Mouse (Mus musculus): ENCODE measurements around the gene Fgf7. TPM values are rescaled to one million over a fixed set of nuclear protein-coding genes. Genes with fewer than 3 reads are reported as not detected.

Gene Fgf7
- polyA plus RNA-seq, 1 experiment from 2014 or later: 0.18 TPM

DNA sequence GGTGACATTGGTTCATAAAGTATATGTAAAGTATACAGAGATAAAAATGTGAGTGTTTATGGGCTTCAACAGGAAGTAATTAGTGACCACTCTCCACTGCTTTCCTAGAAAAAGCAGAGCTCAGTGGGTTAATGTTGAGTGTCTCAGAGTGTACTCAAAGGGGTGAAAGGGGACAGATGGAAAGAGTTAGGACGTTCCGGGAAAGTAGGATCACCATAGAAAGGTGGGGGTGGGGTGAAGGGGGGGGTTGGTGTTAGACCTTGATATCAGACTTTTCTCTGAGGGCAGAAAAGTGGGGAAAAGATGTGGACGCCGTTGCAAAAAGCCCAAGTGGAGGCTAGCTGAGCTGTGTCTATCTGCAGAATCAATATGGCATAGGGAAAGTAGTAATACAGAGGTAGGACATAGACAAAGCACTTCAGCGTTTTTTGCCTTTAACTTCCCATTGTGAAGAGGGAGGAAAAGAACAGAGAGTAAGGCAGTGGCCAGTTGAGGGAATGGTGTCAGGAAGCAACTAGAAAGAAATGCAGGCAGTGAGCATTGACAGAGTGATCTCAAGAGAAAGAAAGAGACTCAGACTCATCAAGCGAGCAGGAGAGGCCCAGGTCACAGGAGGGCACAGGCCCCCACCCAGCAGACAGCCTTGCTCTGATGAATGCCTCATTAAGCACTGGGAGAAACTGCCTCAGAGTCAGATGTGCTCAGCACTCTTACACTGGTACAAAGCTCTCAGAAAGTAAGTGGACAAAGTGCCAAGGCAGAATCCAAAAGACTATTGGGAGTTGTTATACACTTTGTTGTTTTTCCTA, 18.5 kb downstream of the Fgf7 start:
- no peak overlapping the region for H3K4me3 ChIP-seq (replicated peaks; ENCODE audit: low read depth, low read length)
- H3K4me2 ChIP-seq (ENCODE audit: low read length): no peak overlapping the region
- no peaks in the 10 kb centered on the region for H3K36me3 ChIP-seq (ENCODE audit: control insufficient read depth, insufficient read depth, low read length)
- H3K27ac ChIP-seq (replicated peaks; ENCODE audit: low read depth, low read length): no peak overlapping the region
- 53% methylated on average over 6 of the region's 6 CpGs for WGBS
- no peaks in the 10 kb centered on the region for H3K9me3 ChIP-seq (ENCODE audit: control insufficient read depth, low read length)
- H3K4me1 ChIP-seq (ENCODE audit: control insufficient read depth, insufficient read depth, low read length): no peaks in the 10 kb centered on the region
- H3K27me3 ChIP-seq (ENCODE audit: control insufficient read depth, insufficient read depth, low read length): no peaks in the 10 kb centered on the region
- no peak overlapping the region for H3K9ac ChIP-seq (replicated peaks; ENCODE audit: low read length)
- ATAC-seq (ENCODE audit: low FRiP score, low TSS enrichment): no peak
- DNase-seq: no peak

DNA sequence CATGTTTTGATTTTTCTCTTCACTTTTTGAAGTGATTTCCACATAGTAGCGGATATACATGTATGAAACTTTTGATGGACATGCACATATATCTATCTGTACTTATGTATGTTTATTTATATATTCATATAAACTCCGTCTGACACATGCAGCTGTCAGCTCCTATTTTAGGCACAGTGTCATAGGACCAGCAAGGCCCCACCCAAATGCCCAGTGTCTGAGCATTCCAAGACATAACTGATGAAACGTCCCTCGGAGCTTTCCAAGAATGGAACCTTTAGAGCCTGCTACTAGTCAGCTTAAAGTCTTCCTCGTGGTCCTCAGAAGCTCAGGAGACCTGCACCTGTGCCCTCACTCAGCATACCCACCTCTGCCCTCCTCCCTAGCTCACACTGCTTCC, 19.2 kb downstream of the Fgf7 start:
- Histone ChIP-seq H3K9ac (replicated peaks; ENCODE audit: low read length) (no peak overlapping the region), H3K27ac (replicated peaks; ENCODE audit: low read depth, low read length) (no peak overlapping the region), H3K4me3 (replicated peaks; ENCODE audit: low read depth, low read length) (no peak overlapping the region), H3K4me1 (ENCODE audit: control insufficient read depth, insufficient read depth, low read length) (no peaks in the 10 kb centered on the region), H3K36me3 (ENCODE audit: control insufficient read depth, insufficient read depth, low read length) (no peaks in the 10 kb centered on the region), H3K27me3 (ENCODE audit: control insufficient read depth, insufficient read depth, low read length) (no peaks in the 10 kb centered on the region), H3K4me2 (ENCODE audit: low read length) (no peak overlapping the region), H3K9me3 (ENCODE audit: control insufficient read depth, low read length) (no peaks in the 10 kb centered on the region)
- no peak for ATAC-seq (ENCODE audit: low FRiP score, low TSS enrichment)
- 81% methylated on average over 5 of the region's 5 CpGs for WGBS
- DNase-seq: no peak

DNA sequence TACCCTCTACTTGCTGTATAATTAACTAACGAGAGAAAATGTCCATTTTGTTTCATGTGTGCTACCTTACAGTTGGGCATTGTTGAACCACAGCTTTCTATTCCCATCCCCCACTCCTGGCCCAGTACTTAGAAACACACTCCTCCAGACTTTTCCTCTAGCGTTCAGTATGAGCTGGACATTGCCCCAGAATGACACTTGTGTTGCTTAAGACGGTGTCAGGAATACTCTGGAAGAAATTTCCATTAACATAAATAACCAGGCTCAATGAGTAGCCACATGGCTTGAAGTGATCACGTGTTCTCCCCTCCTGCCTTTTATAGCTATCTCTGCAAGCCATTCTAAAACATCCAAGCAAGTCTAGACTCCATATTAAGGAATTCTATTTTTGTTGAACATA, 26.1 kb downstream of the Fgf7 start:
- H3K27ac ChIP-seq (replicated peaks; ENCODE audit: low read depth, low read length): no peak overlapping the region
- H3K4me1 ChIP-seq (ENCODE audit: control insufficient read depth, insufficient read depth, low read length): no peaks in the 10 kb centered on the region
- H3K27me3 ChIP-seq (ENCODE audit: control insufficient read depth, insufficient read depth, low read length): no peaks in the 10 kb centered on the region
- H3K4me2 ChIP-seq (ENCODE audit: low read length): no peak overlapping the region
- no peak overlapping the region for H3K4me3 ChIP-seq (replicated peaks; ENCODE audit: low read depth, low read length)
- H3K36me3 ChIP-seq (ENCODE audit: control insufficient read depth, insufficient read depth, low read length): no peaks in the 10 kb centered on the region
- DNase-seq (no peak), ATAC-seq (ENCODE audit: low FRiP score, low TSS enrichment) (no peak)
- no peak overlapping the region for H3K9ac ChIP-seq (replicated peaks; ENCODE audit: low read length)
- WGBS: 75% methylated on average over 4 of the region's 4 CpGs
- no peaks in the 10 kb centered on the region for H3K9me3 ChIP-seq (ENCODE audit: control insufficient read depth, low read length)

DNA sequence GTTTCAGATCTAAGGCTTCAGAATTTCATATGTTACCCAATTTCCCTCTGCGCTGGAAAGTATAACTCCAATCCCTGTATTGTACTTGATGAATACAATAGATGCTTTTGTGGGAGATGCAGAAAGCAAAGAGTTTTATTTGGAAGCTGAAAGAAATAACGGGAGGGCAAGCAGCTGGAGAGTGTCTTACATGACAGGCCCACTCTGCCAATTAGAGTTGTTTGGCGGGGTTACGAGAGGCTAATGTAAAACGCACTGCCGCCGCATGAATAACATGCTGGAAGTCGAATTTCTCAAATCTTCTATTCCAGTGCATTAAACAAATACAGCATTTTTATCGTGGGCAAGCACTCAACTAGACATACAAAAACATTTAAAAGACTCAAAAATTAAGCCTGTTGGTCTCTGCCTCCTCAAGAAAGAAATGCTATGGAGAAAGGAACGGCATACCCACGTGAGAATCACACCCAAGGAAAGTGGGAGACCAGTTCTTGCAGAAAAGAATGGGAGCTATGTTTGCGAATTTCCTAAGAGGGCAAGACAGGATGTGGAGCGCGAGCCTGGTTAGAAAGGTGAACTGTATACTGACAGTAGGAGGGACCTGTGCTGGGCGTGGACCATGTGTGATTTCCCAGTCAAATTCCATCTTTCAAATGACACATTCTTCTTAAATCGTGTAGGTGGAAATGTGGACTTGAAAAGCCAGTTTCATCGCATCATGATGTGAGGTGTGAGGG, 26.7 kb downstream of the Fgf7 start:
- Histone ChIP-seq H3K9ac (replicated peaks; ENCODE audit: low read length) (no peak overlapping the region), H3K9me3 (ENCODE audit: control insufficient read depth, low read length) (no peaks in the 10 kb centered on the region), H3K4me2 (ENCODE audit: low read length) (no peak overlapping the region), H3K27ac (replicated peaks; ENCODE audit: low read depth, low read length) (no peak overlapping the region), H3K27me3 (ENCODE audit: control insufficient read depth, insufficient read depth, low read length) (no peaks in the 10 kb centered on the region), H3K4me3 (replicated peaks; ENCODE audit: low read depth, low read length) (no peak overlapping the region), H3K4me1 (ENCODE audit: control insufficient read depth, insufficient read depth, low read length) (no peaks in the 10 kb centered on the region), H3K36me3 (ENCODE audit: control insufficient read depth, insufficient read depth, low read length) (no peaks in the 10 kb centered on the region)
- ATAC-seq (ENCODE audit: low FRiP score, low TSS enrichment) (no peak), DNase-seq (peak; percentile 35)
- WGBS: 71% methylated on average over 17 of the region's 17 CpGs

DNA sequence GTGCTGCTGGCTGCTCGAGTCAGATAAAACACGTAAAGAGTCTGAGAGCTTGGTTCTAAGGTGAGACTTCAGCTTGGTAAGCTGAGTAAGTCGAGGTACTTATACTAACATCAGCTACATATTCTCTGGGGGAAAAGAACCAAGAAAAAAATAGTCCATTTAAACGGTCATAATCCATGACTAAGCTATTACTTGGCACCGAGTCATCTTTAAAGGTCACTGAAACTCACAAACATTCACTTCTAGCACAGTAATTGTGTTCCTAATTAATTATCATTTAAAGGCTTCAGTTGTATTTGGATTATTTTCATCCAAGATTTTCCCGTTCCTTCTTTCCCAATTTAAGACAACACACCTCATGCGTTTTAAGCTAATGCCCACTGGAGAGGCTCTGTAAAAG, 28.4 kb downstream of the Fgf7 start:
- no peak overlapping the region for H3K4me3 ChIP-seq (replicated peaks; ENCODE audit: low read depth, low read length)
- no peaks in the 10 kb centered on the region for H3K9me3 ChIP-seq (ENCODE audit: control insufficient read depth, low read length)
- H3K9ac ChIP-seq (replicated peaks; ENCODE audit: low read length): no peak overlapping the region
- no peaks in the 10 kb centered on the region for H3K36me3 ChIP-seq (ENCODE audit: control insufficient read depth, insufficient read depth, low read length)
- ATAC-seq (ENCODE audit: low FRiP score, low TSS enrichment) (no peak), DNase-seq (no peak)
- H3K27me3 ChIP-seq (ENCODE audit: control insufficient read depth, insufficient read depth, low read length): no peaks in the 10 kb centered on the region
- WGBS: 88% methylated on average over 7 of the region's 7 CpGs
- no peak overlapping the region for H3K4me2 ChIP-seq (ENCODE audit: low read length)
- H3K27ac ChIP-seq (replicated peaks; ENCODE audit: low read depth, low read length): no peak overlapping the region
- no peaks in the 10 kb centered on the region for H3K4me1 ChIP-seq (ENCODE audit: control insufficient read depth, insufficient read depth, low read length)

DNA sequence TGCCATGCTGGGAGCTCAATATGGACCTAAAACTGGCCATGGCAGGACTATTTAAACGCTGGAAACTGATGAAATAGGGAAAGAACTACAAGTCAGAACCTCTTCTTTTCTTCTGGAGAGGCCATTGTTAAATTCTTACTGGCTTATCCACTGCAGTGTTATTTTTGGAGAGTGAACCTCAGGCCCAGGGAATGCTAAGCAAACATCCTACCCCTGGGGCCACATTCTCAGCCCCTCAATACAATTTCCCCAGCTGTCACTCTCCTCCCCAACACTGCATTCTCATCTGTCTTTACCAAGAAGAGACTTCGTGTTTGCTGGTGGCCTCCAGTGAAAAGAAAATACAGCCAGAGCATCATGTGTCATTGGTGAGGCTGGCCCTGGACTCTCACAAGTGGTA, 30.4 kb downstream of the Fgf7 start:
- ATAC-seq (ENCODE audit: low FRiP score, low TSS enrichment) (no peak), DNase-seq (no peak)
- no peak overlapping the region for H3K4me3 ChIP-seq (replicated peaks; ENCODE audit: low read depth, low read length)
- no peaks in the 10 kb centered on the region for H3K4me1 ChIP-seq (ENCODE audit: control insufficient read depth, insufficient read depth, low read length)
- H3K9me3 ChIP-seq (ENCODE audit: control insufficient read depth, low read length): no peaks in the 10 kb centered on the region
- no peaks in the 10 kb centered on the region for H3K27me3 ChIP-seq (ENCODE audit: control insufficient read depth, insufficient read depth, low read length)
- H3K9ac ChIP-seq (replicated peaks; ENCODE audit: low read length): no peak overlapping the region
- H3K4me2 ChIP-seq (ENCODE audit: low read length): no peak overlapping the region
- H3K36me3 ChIP-seq (ENCODE audit: control insufficient read depth, insufficient read depth, low read length): no peaks in the 10 kb centered on the region
- 32% methylated on average over 2 of the region's 2 CpGs for WGBS
- H3K27ac ChIP-seq (replicated peaks; ENCODE audit: low read depth, low read length): no peak overlapping the region

DNA sequence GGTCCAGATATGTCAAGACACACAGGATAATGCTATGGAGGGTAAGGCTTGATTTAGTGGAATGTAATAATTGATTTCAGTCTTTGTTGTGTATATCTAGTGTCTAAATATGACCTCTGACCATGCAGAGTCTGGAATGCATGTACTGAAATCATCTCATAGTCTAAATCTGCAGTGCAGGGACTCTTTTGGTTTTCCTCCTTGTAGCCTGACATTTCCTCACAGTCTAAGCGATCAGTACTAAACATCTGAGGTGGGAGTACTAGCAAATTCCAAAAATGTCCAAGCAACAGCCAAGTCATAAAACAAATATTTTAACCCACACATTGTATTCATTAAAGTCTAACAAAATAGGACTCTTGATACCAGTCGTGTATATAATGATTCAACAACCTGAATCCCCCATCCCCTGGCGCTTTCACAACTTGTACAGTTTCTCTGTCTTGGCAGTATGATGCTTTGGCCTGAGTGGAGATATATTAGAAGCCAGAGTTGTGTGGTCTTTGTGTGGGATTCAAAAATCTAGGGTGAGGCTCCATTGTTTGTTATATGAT, 30.9 kb downstream of the Fgf7 start:
- WGBS: 96% methylated on average over 3 of the region's 3 CpGs
- Histone ChIP-seq H3K4me3 (replicated peaks; ENCODE audit: low read depth, low read length) (no peak overlapping the region), H3K27ac (replicated peaks; ENCODE audit: low read depth, low read length) (no peak overlapping the region), H3K27me3 (ENCODE audit: control insufficient read depth, insufficient read depth, low read length) (no peaks in the 10 kb centered on the region), H3K9ac (replicated peaks; ENCODE audit: low read length) (no peak overlapping the region), H3K9me3 (ENCODE audit: control insufficient read depth, low read length) (no peaks in the 10 kb centered on the region), H3K4me1 (ENCODE audit: control insufficient read depth, insufficient read depth, low read length) (no peaks in the 10 kb centered on the region), H3K4me2 (ENCODE audit: low read length) (no peak overlapping the region), H3K36me3 (ENCODE audit: control insufficient read depth, insufficient read depth, low read length) (no peaks in the 10 kb centered on the region)
- ATAC-seq (ENCODE audit: low FRiP score, low TSS enrichment) (no peak), DNase-seq (no peak)

DNA sequence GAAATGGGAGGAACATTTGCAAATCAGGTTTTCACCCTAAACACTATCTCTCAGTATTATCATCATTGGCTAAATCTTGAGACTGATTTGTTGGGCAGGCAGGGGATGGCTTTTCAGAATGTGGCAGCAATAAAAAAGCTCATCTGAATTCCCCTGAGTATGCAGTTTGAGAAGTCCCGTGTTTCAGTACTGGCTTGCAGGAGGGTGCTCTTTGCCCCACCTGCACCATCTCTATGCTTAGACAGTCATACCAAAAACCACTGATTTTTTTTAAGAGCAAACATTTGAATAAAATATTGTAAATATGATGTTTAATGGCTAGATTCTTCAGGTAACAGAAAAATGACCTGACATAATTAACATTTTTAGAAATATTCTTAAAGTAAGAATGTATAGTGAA, 35.3 kb downstream of the Fgf7 start:
- Histone ChIP-seq H3K9ac (replicated peaks; ENCODE audit: low read length) (no peak overlapping the region), H3K4me1 (ENCODE audit: control insufficient read depth, insufficient read depth, low read length) (no peaks in the 10 kb centered on the region), H3K27ac (replicated peaks; ENCODE audit: low read depth, low read length) (no peak overlapping the region), H3K27me3 (ENCODE audit: control insufficient read depth, insufficient read depth, low read length) (no peaks in the 10 kb centered on the region), H3K36me3 (ENCODE audit: control insufficient read depth, insufficient read depth, low read length) (no peaks in the 10 kb centered on the region), H3K4me2 (ENCODE audit: low read length) (no peak overlapping the region), H3K4me3 (replicated peaks; ENCODE audit: low read depth, low read length) (no peak overlapping the region), H3K9me3 (ENCODE audit: control insufficient read depth, low read length) (no peaks in the 10 kb centered on the region)
- DNase-seq (no peak), ATAC-seq (ENCODE audit: low FRiP score, low TSS enrichment) (no peak)
- WGBS: 93% methylated on average over 1 of the region's 1 CpGs

DNA sequence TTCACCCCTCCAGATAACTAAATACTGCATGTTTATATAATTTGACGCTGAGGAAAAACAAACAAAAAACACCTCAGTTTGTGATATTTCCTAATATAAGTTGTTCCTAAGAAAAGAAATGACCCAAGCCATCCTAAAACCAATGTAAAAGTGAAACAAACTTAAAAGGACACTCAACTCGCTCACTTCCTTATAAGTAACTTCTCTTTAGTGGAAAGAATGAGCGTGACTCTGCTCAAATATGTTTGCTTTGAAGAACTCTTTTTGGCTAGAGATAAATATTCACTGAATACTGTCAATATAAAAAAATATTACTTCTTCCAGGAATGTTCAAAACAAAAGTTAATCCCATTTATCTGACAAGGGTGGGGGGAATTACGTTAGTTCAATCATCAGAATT, 39.3 kb downstream of the Fgf7 start:
- ATAC-seq (ENCODE audit: low FRiP score, low TSS enrichment): no peak
- Histone ChIP-seq H3K4me3 (replicated peaks; ENCODE audit: low read depth, low read length) (no peak overlapping the region), H3K4me1 (ENCODE audit: control insufficient read depth, insufficient read depth, low read length) (no peaks in the 10 kb centered on the region), H3K9ac (replicated peaks; ENCODE audit: low read length) (no peak overlapping the region), H3K4me2 (ENCODE audit: low read length) (no peak overlapping the region), H3K27me3 (ENCODE audit: control insufficient read depth, insufficient read depth, low read length) (no peaks in the 10 kb centered on the region), H3K9me3 (ENCODE audit: control insufficient read depth, low read length) (no peaks in the 10 kb centered on the region), H3K36me3 (ENCODE audit: control insufficient read depth, insufficient read depth, low read length) (no peaks in the 10 kb centered on the region), H3K27ac (replicated peaks; ENCODE audit: low read depth, low read length) (no peak overlapping the region)
- no peak for DNase-seq
- 92% methylated on average over 4 of the region's 4 CpGs for WGBS

Data from midbrain, embryonic 14.5 days (tissue).